Mouse (Mus musculus): ENCODE measurements around the gene Iqschfp. TPM values are rescaled to one million over a fixed set of nuclear protein-coding genes. Genes with fewer than 3 reads are reported as not detected.

The Iqschfp gene
- polyA plus RNA-seq, 1 experiment from 2014 or later: not detected

GRCm38 (mm10) chr3:68202162-68202902 is 310.3 kb downstream of the Iqschfp start:
- Histone ChIP-seq H3K4me1 (ENCODE audit: control insufficient read depth, insufficient read depth, low read length) (no peaks in the 10 kb centered on the region), H3K9ac (ENCODE audit: low read depth, low read length) (no peak overlapping the region), H3K36me3 (ENCODE audit: control insufficient read depth, insufficient read depth, low read length) (no peaks in the 10 kb centered on the region), H3K9me3 (ENCODE audit: control insufficient read depth, low read length) (no peaks in the 10 kb centered on the region), H3K4me3 (ENCODE audit: low read length) (no peak overlapping the region), H3K27me3 (replicated peaks; ENCODE audit: control insufficient read depth, insufficient read depth, low read length) (no peaks in the 10 kb centered on the region), H3K27ac (ENCODE audit: low read length) (no peak overlapping the region), H3K4me2 (ENCODE audit: low read depth, low read length) (no peak overlapping the region)
- ATAC-seq: no peak
- WGBS: 76% methylated on average over 4 of the region's 4 CpGs

- Histone ChIP-seq H3K4me1 (ENCODE audit: control insufficient read depth, insufficient read depth, low read length) (no peaks in the 10 kb centered on the region; the same call in 1 of the 2 replicates), H3K27ac (ENCODE audit: low read length) (no peak overlapping the region), H3K36me3 (ENCODE audit: control insufficient read depth, insufficient read depth, low read length) (no peaks in the 10 kb centered on the region), H3K9ac (ENCODE audit: low read depth, low read length) (no peak overlapping the region), H3K4me2 (ENCODE audit: low read depth, low read length) (no peak overlapping the region), H3K4me3 (ENCODE audit: low read length) (no peak overlapping the region), H3K27me3 (replicated peaks; ENCODE audit: control insufficient read depth, insufficient read depth, low read length) (no peaks in the 10 kb centered on the region), H3K9me3 (ENCODE audit: control insufficient read depth, low read length) (no peaks in the 10 kb centered on the region)
- no peak for ATAC-seq
- WGBS: 74% methylated on average over 4 of the region's 4 CpGs
Measured at GRCm38 (mm10) chr3:68203934-68204467, 312.0 kb downstream of the Iqschfp start.

- H3K27me3 ChIP-seq (replicated peaks; ENCODE audit: control insufficient read depth, insufficient read depth, low read length): no peaks in the 10 kb centered on the region
- no peaks in the 10 kb centered on the region for H3K9me3 ChIP-seq (ENCODE audit: control insufficient read depth, low read length)
- no peaks in the 10 kb centered on the region; the same call in 1 of the 2 replicates for H3K4me1 ChIP-seq (ENCODE audit: control insufficient read depth, insufficient read depth, low read length)
- H3K9ac ChIP-seq (ENCODE audit: low read depth, low read length): no peak overlapping the region
- H3K27ac ChIP-seq (ENCODE audit: low read length): no peak overlapping the region
- H3K4me2 ChIP-seq (ENCODE audit: low read depth, low read length): no peak overlapping the region
- no peaks in the 10 kb centered on the region for H3K36me3 ChIP-seq (ENCODE audit: control insufficient read depth, insufficient read depth, low read length)
- no peak overlapping the region for H3K4me3 ChIP-seq (ENCODE audit: low read length)
- 76% methylated on average over 4 of the region's 4 CpGs for WGBS
- no peak for ATAC-seq
Measured at GRCm38 (mm10) chr3:68210422-68210821, 318.4 kb downstream of the Iqschfp start.

- ATAC-seq: no peak
- no peak overlapping the region for H3K27ac ChIP-seq (ENCODE audit: low read length)
- H3K9ac ChIP-seq (ENCODE audit: low read depth, low read length): no peak overlapping the region
- no peaks in the 10 kb centered on the region for H3K4me1 ChIP-seq (ENCODE audit: control insufficient read depth, insufficient read depth, low read length)
- no peaks in the 10 kb centered on the region for H3K27me3 ChIP-seq (replicated peaks; ENCODE audit: control insufficient read depth, insufficient read depth, low read length)
- H3K9me3 ChIP-seq (ENCODE audit: control insufficient read depth, low read length): no peaks in the 10 kb centered on the region
- WGBS: 95% methylated on average over 3 of the region's 3 CpGs
- H3K36me3 ChIP-seq (ENCODE audit: control insufficient read depth, insufficient read depth, low read length): no peaks in the 10 kb centered on the region
- no peak overlapping the region for H3K4me2 ChIP-seq (ENCODE audit: low read depth, low read length)
- no peak overlapping the region for H3K4me3 ChIP-seq (ENCODE audit: low read length)
Measured at GRCm38 (mm10) chr3:68221452-68221851, 329.4 kb downstream of the Iqschfp start.

GRCm38 (mm10) chr3:68239887-68240286 is 347.9 kb downstream of the Iqschfp start:
- H3K4me3 ChIP-seq (ENCODE audit: low read length): no peak overlapping the region
- H3K9ac ChIP-seq (ENCODE audit: low read depth, low read length): no peak overlapping the region
- ATAC-seq: no peak
- H3K27me3 ChIP-seq (replicated peaks; ENCODE audit: control insufficient read depth, insufficient read depth, low read length): no peaks in the 10 kb centered on the region
- H3K27ac ChIP-seq (ENCODE audit: low read length): no peak overlapping the region
- no peaks in the 10 kb centered on the region for H3K36me3 ChIP-seq (ENCODE audit: control insufficient read depth, insufficient read depth, low read length)
- no peaks in the 10 kb centered on the region for H3K9me3 ChIP-seq (ENCODE audit: control insufficient read depth, low read length)
- 94% methylated on average over 2 of the region's 2 CpGs for WGBS
- H3K4me2 ChIP-seq (ENCODE audit: low read depth, low read length): no peak overlapping the region
- no peaks in the 10 kb centered on the region for H3K4me1 ChIP-seq (ENCODE audit: control insufficient read depth, insufficient read depth, low read length)

GRCm38 (mm10) chr3:68243239-68243638 is 351.2 kb downstream of the Iqschfp start:
- H3K27me3 ChIP-seq (replicated peaks; ENCODE audit: control insufficient read depth, insufficient read depth, low read length): no peaks in the 10 kb centered on the region
- no peaks in the 10 kb centered on the region for H3K9me3 ChIP-seq (ENCODE audit: control insufficient read depth, low read length)
- WGBS: 62% methylated on average over 3 of the region's 3 CpGs

GRCm38 (mm10) chr3:68246154-68246553 is 354.1 kb downstream of the Iqschfp start:
- 73% methylated on average over 4 of the region's 4 CpGs for WGBS
- Histone ChIP-seq H3K9ac (ENCODE audit: low read depth, low read length) (no peak overlapping the region), H3K4me2 (ENCODE audit: low read depth, low read length) (no peak overlapping the region), H3K36me3 (ENCODE audit: control insufficient read depth, insufficient read depth, low read length) (no peaks in the 10 kb centered on the region), H3K9me3 (ENCODE audit: control insufficient read depth, low read length) (no peaks in the 10 kb centered on the region), H3K27me3 (replicated peaks; ENCODE audit: control insufficient read depth, insufficient read depth, low read length) (no peaks in the 10 kb centered on the region), H3K27ac (ENCODE audit: low read length) (no peak overlapping the region), H3K4me1 (ENCODE audit: control insufficient read depth, insufficient read depth, low read length) (no peaks in the 10 kb centered on the region), H3K4me3 (ENCODE audit: low read length) (no peak overlapping the region)
- no peak; the same call in 1 of the 2 replicates for ATAC-seq

More at GRCm38 (mm10) chr3:68243239-68243638, 351.2 kb downstream of the Iqschfp start:
- H3K4me2 ChIP-seq (ENCODE audit: low read depth, low read length): no peak overlapping the region
- no peak for ATAC-seq
- H3K4me3 ChIP-seq (ENCODE audit: low read length): no peak overlapping the region
- no peak overlapping the region for H3K9ac ChIP-seq (ENCODE audit: low read depth, low read length)
- H3K36me3 ChIP-seq (ENCODE audit: control insufficient read depth, insufficient read depth, low read length): no peaks in the 10 kb centered on the region
- no peaks in the 10 kb centered on the region for H3K4me1 ChIP-seq (ENCODE audit: control insufficient read depth, insufficient read depth, low read length)
- H3K27ac ChIP-seq (ENCODE audit: low read length): no peak overlapping the region

- Histone ChIP-seq H3K27me3 (replicated peaks; ENCODE audit: control insufficient read depth, insufficient read depth, low read length) (no peaks in the 10 kb centered on the region), H3K9me3 (ENCODE audit: control insufficient read depth, low read length) (no peaks in the 10 kb centered on the region)
- 57% methylated on average over 2 of the region's 2 CpGs for WGBS
Measured at GRCm38 (mm10) chr3:68250589-68250988, 358.6 kb downstream of the Iqschfp start.

GRCm38 (mm10) chr3:68252335-68252734 is 360.3 kb downstream of the Iqschfp start:
- ATAC-seq: peak; percentile 76

More at GRCm38 (mm10) chr3:68250589-68250988, 358.6 kb downstream of the Iqschfp start:
- no peak overlapping the region for H3K4me2 ChIP-seq (ENCODE audit: low read depth, low read length)
- H3K36me3 ChIP-seq (ENCODE audit: control insufficient read depth, insufficient read depth, low read length): no peaks in the 10 kb centered on the region
- H3K4me3 ChIP-seq (ENCODE audit: low read length): no peak overlapping the region
- no peak overlapping the region for H3K27ac ChIP-seq (ENCODE audit: low read length)
- no peak for ATAC-seq
- H3K9ac ChIP-seq (ENCODE audit: low read depth, low read length): no peak overlapping the region
- H3K4me1 ChIP-seq (ENCODE audit: control insufficient read depth, insufficient read depth, low read length): no peaks in the 10 kb centered on the region

More at GRCm38 (mm10) chr3:68252335-68252734, 360.3 kb downstream of the Iqschfp start:
- Histone ChIP-seq H3K4me1 (ENCODE audit: control insufficient read depth, insufficient read depth, low read length) (no peaks in the 10 kb centered on the region), H3K36me3 (ENCODE audit: control insufficient read depth, insufficient read depth, low read length) (no peaks in the 10 kb centered on the region), H3K27me3 (replicated peaks; ENCODE audit: control insufficient read depth, insufficient read depth, low read length) (no peaks in the 10 kb centered on the region), H3K4me3 (ENCODE audit: low read length) (no peak overlapping the region), H3K9me3 (ENCODE audit: control insufficient read depth, low read length) (no peaks in the 10 kb centered on the region), H3K4me2 (ENCODE audit: low read depth, low read length) (no peak overlapping the region), H3K27ac (ENCODE audit: low read length) (no peak overlapping the region), H3K9ac (ENCODE audit: low read depth, low read length) (no peak overlapping the region)
- WGBS: 52% methylated on average over 1 of the region's 1 CpGs

Data from intestine, embryonic 16.5 days (tissue).